Mouse (Mus musculus) embryonic facial prominence, embryonic 15.5 days (tissue): ENCODE measurements around the gene 5730522E02Rik. TPM values are rescaled to one million over a fixed set of nuclear protein-coding genes. Genes with fewer than 3 reads are reported as not detected.

Source experiments
- ATAC-seq: fragments of 200-750 bp; cut with Nextera tagmentation; 2 replicates; pipeline ENCODE4 v1.8.0; 2017; ENCODE audit warnings: low read depth, moderate TSS enrichment; ENCODE audit not compliant: insufficient number of reproducible peaks, low FRiP score, low TSS enrichment
- H3K27ac ChIP-seq: fragments of 300-500 bp; sonication (generic); replicated peaks from 2 replicates; pipeline ENCODE4 v1.5.1; 2015; ENCODE audit warnings: mild to moderate bottlenecking, inconsistent platforms
- H3K27me3 ChIP-seq: fragments of 300-500 bp; sonication (generic); 2 replicates; pipeline ENCODE4 v1.6.1; 2015; ENCODE audit warnings: inconsistent platforms
- H3K36me3 ChIP-seq: fragments of 300-500 bp; sonication (generic); 2 replicates; pipeline ENCODE4 v1.6.1; 2015; ENCODE audit warnings: mild to moderate bottlenecking, inconsistent platforms
- H3K4me1 ChIP-seq: fragments of 300-500 bp; sonication (generic); 2 replicates; pipeline ENCODE4 v1.6.1; 2015; ENCODE audit warnings: inconsistent platforms
- H3K4me2 ChIP-seq: fragments of 300-500 bp; sonication (generic); replicated peaks from 2 replicates; pipeline ENCODE4 v1.6.1; 2015; ENCODE audit warnings: mild to moderate bottlenecking, inconsistent platforms
- H3K4me3 ChIP-seq: fragments of 300-500 bp; sonication (generic); replicated peaks from 2 replicates; pipeline ENCODE4 v1.5.1; 2015; ENCODE audit warnings: mild to moderate bottlenecking, inconsistent platforms
- H3K9ac ChIP-seq: fragments of 300-500 bp; sonication (generic); 2 replicates; pipeline ENCODE4 v1.6.1; 2015; ENCODE audit warnings: inconsistent platforms
- H3K9me3 ChIP-seq: fragments of 300-500 bp; sonication (generic); replicated peaks from 2 replicates; pipeline ENCODE4 v1.6.1; 2016; ENCODE audit warnings: inconsistent platforms
- WGBS: fragments of 180-500 bp; shearing (Covaris S2); methylation state at CpG from one replicate; pipeline ENCODE4 v1.1.7; 2015; 5-methylcytosine and 5-hydroxymethylcytosine counted together
- polyA plus RNA-seq: library from polyadenylated mRNA; unstranded; fragments of >200 nt; fragmentation: Nextera tagmentation; extraction: Ambion mirVana; gene quantifications from 2 replicates; pipeline ENCODE4 v1.2.1, GENCODE M21; 2015

Gene 5730522E02Rik
- polyA plus RNA-seq, 1 experiment from 2014 or later = 3.8 TPM

- Histone ChIP-seq H3K27me3 (no peaks in the 10 kb centered on the region), H3K36me3 (no peaks in the 10 kb centered on the region), H3K27ac (no peak overlapping the region), H3K4me3 (no peak overlapping the region), H3K9ac (no peak overlapping the region), H3K4me2 (no peak overlapping the region), H3K9me3 (no peaks in the 10 kb centered on the region), H3K4me1 (no peaks in the 10 kb centered on the region)
- no peak for ATAC-seq
- 45% methylated on average over 6 of the region's 6 CpGs for WGBS
Observed at GRCm38 (mm10) chr11:26085380-26086035, 125.1 kb downstream of the 5730522E02Rik start.

- no peak for ATAC-seq
- Histone ChIP-seq H3K4me1 (no peaks in the 10 kb centered on the region), H3K4me2 (no peak overlapping the region), H3K9me3 (no peaks in the 10 kb centered on the region), H3K27ac (no peak overlapping the region), H3K27me3 (no peaks in the 10 kb centered on the region), H3K9ac (no peak overlapping the region), H3K36me3 (no peaks in the 10 kb centered on the region), H3K4me3 (no peak overlapping the region)
- 51% methylated on average over 2 of the region's 2 CpGs for WGBS
Observed at GRCm38 (mm10) chr11:26076335-26076734, 134.2 kb downstream of the 5730522E02Rik start.

GRCm38 (mm10) chr11:26075536-26075935 is 135.0 kb downstream of the 5730522E02Rik start:
- no peak for ATAC-seq
- Histone ChIP-seq H3K36me3 (no peaks in the 10 kb centered on the region), H3K27me3 (no peaks in the 10 kb centered on the region), H3K9ac (no peak overlapping the region), H3K27ac (no peak overlapping the region), H3K4me1 (no peaks in the 10 kb centered on the region), H3K9me3 (no peaks in the 10 kb centered on the region), H3K4me2 (no peak overlapping the region), H3K4me3 (no peak overlapping the region)
- 67% methylated on average over 6 of the region's 6 CpGs for WGBS

- Histone ChIP-seq H3K27me3 (no peaks in the 10 kb centered on the region), H3K4me2 (no peak overlapping the region), H3K9ac (no peak overlapping the region), H3K4me1 (no peaks in the 10 kb centered on the region), H3K36me3 (no peaks in the 10 kb centered on the region), H3K27ac (no peak overlapping the region), H3K9me3 (no peaks in the 10 kb centered on the region), H3K4me3 (no peak overlapping the region)
- no peak for ATAC-seq
- WGBS = 39% methylated on average over 8 of the region's 8 CpGs
Observed at GRCm38 (mm10) chr11:26073638-26074294, 136.8 kb downstream of the 5730522E02Rik start.

- Histone ChIP-seq H3K4me2 (no peak overlapping the region), H3K9me3 (no peaks in the 10 kb centered on the region), H3K9ac (no peak overlapping the region), H3K36me3 (no peaks in the 10 kb centered on the region), H3K4me3 (no peak overlapping the region), H3K27ac (no peak overlapping the region), H3K27me3 (no peaks in the 10 kb centered on the region), H3K4me1 (no peaks in the 10 kb centered on the region)
- WGBS = 55% methylated on average over 4 of the region's 4 CpGs
- ATAC-seq = no peak
Observed at GRCm38 (mm10) chr11:26072101-26072500, 138.5 kb downstream of the 5730522E02Rik start.

GRCm38 (mm10) chr11:26063252-26063651 is 147.3 kb downstream of the 5730522E02Rik start:
- Histone ChIP-seq H3K9me3 (no peaks in the 10 kb centered on the region), H3K36me3 (no peaks in the 10 kb centered on the region), H3K27me3 (no peaks in the 10 kb centered on the region), H3K4me2 (no peak overlapping the region), H3K27ac (no peak overlapping the region), H3K4me3 (no peak overlapping the region), H3K4me1 (no peaks in the 10 kb centered on the region), H3K9ac (no peak overlapping the region)
- ATAC-seq = no peak
- 39% methylated on average over 2 of the region's 2 CpGs for WGBS

GRCm38 (mm10) chr11:26061471-26062137 is 149.0 kb downstream of the 5730522E02Rik start:
- no peaks in the 10 kb centered on the region for H3K27me3 ChIP-seq
- no peak overlapping the region for H3K4me3 ChIP-seq
- ATAC-seq = no peak
- 69% methylated on average over 8 of the region's 8 CpGs for WGBS
- H3K27ac ChIP-seq = no peak overlapping the region
- no peaks in the 10 kb centered on the region for H3K4me1 ChIP-seq
- H3K4me2 ChIP-seq = no peak overlapping the region
- H3K9me3 ChIP-seq = no peaks in the 10 kb centered on the region
- no peak overlapping the region for H3K9ac ChIP-seq
- H3K36me3 ChIP-seq = no peaks in the 10 kb centered on the region

GRCm38 (mm10) chr11:26013527-26013926 is 197.0 kb downstream of the 5730522E02Rik start:
- Histone ChIP-seq H3K9ac (no peak overlapping the region), H3K4me2 (no peak overlapping the region), H3K27ac (no peak overlapping the region), H3K4me3 (no peak overlapping the region), H3K4me1 (no peaks in the 10 kb centered on the region), H3K36me3 (no peaks in the 10 kb centered on the region), H3K27me3 (no peaks in the 10 kb centered on the region), H3K9me3 (no peaks in the 10 kb centered on the region)
- ATAC-seq = no peak
- WGBS = 70% methylated on average over 2 of the region's 2 CpGs

- H3K9ac ChIP-seq = no peak overlapping the region
- no peaks in the 10 kb centered on the region for H3K27me3 ChIP-seq
- no peak overlapping the region for H3K27ac ChIP-seq
- H3K4me2 ChIP-seq = no peak overlapping the region
- 73% methylated on average over 4 of the region's 4 CpGs for WGBS
- ATAC-seq = no peak
- no peaks in the 10 kb centered on the region for H3K4me1 ChIP-seq
- no peaks in the 10 kb centered on the region for H3K36me3 ChIP-seq
- no peak overlapping the region for H3K4me3 ChIP-seq
- H3K9me3 ChIP-seq = no peaks in the 10 kb centered on the region
Observed at GRCm38 (mm10) chr11:26004018-26004417, 206.5 kb downstream of the 5730522E02Rik start.

- ATAC-seq = no peak
Observed at GRCm38 (mm10) chr11:25999738-26000137, 210.8 kb downstream of the 5730522E02Rik start.

GRCm38 (mm10) chr11:25997469-25997868 is 213.1 kb downstream of the 5730522E02Rik start:
- H3K27me3 ChIP-seq = no peaks in the 10 kb centered on the region
- WGBS = 73% methylated on average over 4 of the region's 4 CpGs

More at GRCm38 (mm10) chr11:25999738-26000137, 210.8 kb downstream of the 5730522E02Rik start:
- Histone ChIP-seq H3K27ac (no peak overlapping the region), H3K27me3 (no peaks in the 10 kb centered on the region), H3K9me3 (no peaks in the 10 kb centered on the region), H3K4me2 (no peak overlapping the region), H3K9ac (no peak overlapping the region), H3K4me1 (no peaks in the 10 kb centered on the region), H3K36me3 (no peaks in the 10 kb centered on the region), H3K4me3 (no peak overlapping the region)
- WGBS = 63% methylated on average over 5 of the region's 5 CpGs

More at GRCm38 (mm10) chr11:25997469-25997868, 213.1 kb downstream of the 5730522E02Rik start:
- H3K4me2 ChIP-seq = no peak overlapping the region
- H3K9ac ChIP-seq = no peak overlapping the region
- no peak overlapping the region for H3K27ac ChIP-seq
- no peak for ATAC-seq
- H3K36me3 ChIP-seq = no peaks in the 10 kb centered on the region
- no peak overlapping the region for H3K4me3 ChIP-seq
- no peaks in the 10 kb centered on the region for H3K4me1 ChIP-seq
- H3K9me3 ChIP-seq = no peaks in the 10 kb centered on the region
